Mouse (Mus musculus) limb, embryonic 15.5 days (tissue): ENCODE data around the gene Bag5. TPM values are rescaled to one million over a fixed set of nuclear protein-coding genes. Genes with fewer than 3 reads are reported as not detected.

Experiments used
- ATAC-seq: fragments of 200-750 bp; cut with Nextera tagmentation; 2 replicates; pipeline ENCODE4 v1.8.0; 2017; ENCODE audit warnings: low read depth, moderate TSS enrichment; ENCODE audit not compliant: insufficient number of reproducible peaks, low FRiP score, low TSS enrichment
- H3K27ac ChIP-seq: fragments of 300-500 bp; sonication (generic); 2 replicates; pipeline ENCODE4 v1.5.1; 2015; ENCODE audit warnings: moderate library complexity, mild to moderate bottlenecking, inconsistent platforms
- H3K27me3 ChIP-seq: fragments of 300-500 bp; sonication (generic); 2 replicates; pipeline ENCODE4 v1.6.1; 2015; ENCODE audit warnings: inconsistent platforms
- H3K36me3 ChIP-seq: fragments of 300-500 bp; sonication (generic); 2 replicates; pipeline ENCODE4 v1.6.1; 2015; ENCODE audit warnings: inconsistent platforms
- H3K4me1 ChIP-seq: fragments of 300-500 bp; sonication (generic); 2 replicates; pipeline ENCODE4 v1.6.1; 2015; ENCODE audit warnings: inconsistent platforms
- H3K4me2 ChIP-seq: fragments of 300-500 bp; sonication (generic); 2 replicates; pipeline ENCODE4 v1.6.1; 2015; ENCODE audit warnings: mild to moderate bottlenecking, inconsistent platforms
- H3K4me3 ChIP-seq: fragments of 300-500 bp; sonication (generic); 2 replicates; pipeline ENCODE4 v1.5.1; 2015; ENCODE audit warnings: mild to moderate bottlenecking, inconsistent platforms
- H3K9ac ChIP-seq: fragments of 300-500 bp; sonication (generic); 2 replicates; pipeline ENCODE4 v1.6.1; 2015; ENCODE audit warnings: inconsistent platforms
- H3K9me3 ChIP-seq: fragments of 300-500 bp; sonication (generic); 2 replicates; pipeline ENCODE4 v1.6.1; 2016; ENCODE audit warnings: inconsistent platforms
- WGBS: fragments of 180-500 bp; shearing (Covaris S2); methylation state at CpG from one replicate; pipeline ENCODE4 v1.1.7; 2015; 5-methylcytosine and 5-hydroxymethylcytosine counted together
- polyA plus RNA-seq: library from polyadenylated mRNA; unstranded; fragments of >200 nt; fragmentation: Nextera tagmentation; extraction: Ambion mirVana; gene quantifications from 2 replicates; pipeline ENCODE4 v1.2.1, GENCODE M21; 2015

The Bag5 gene
- 69.4 and 71.2 TPM in 2 replicates for polyA plus RNA-seq

DNA sequence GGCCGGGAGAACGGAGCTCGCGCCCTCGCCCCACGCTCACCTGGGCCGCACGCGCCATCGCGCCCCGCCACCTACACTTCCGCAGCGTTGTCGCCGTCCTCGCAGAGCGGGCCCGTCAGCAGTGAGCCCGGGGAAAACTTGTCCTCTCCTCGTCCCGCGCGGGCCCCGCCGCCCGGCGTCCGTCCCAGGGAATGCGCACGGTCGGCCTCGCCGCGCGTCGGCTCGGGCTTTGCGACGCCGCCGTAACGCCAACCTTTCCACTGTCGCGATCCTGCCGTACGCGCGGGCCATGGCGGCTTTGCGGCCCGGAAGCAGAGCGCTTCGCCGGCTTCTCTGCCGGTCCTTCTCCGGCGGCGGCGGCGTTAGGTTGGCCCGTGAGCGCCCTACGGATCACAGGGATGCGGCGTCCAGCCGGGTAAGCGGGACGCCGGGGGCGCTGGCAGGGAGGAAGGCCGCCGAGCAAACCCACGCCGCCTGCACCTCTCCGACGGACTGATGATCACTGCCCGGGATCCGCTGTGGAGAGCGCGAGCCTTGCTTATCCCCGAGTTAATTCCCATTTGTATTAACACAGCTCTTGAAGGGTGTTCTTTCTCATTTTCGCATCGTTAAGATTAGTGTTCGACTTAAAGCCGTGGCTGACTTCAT lies at the start of gene Bag5, which contains the start of gene Apopt1:
TSS of gene Bag5 (minus strand) at position 254 of the 648 bp plus-strand sequence.
TSS of gene Apopt1 (plus strand) at position 258 of the 648 bp plus-strand sequence.
- under 1% methylated on average over 65 of the region's 86 CpGs for WGBS

DNA sequence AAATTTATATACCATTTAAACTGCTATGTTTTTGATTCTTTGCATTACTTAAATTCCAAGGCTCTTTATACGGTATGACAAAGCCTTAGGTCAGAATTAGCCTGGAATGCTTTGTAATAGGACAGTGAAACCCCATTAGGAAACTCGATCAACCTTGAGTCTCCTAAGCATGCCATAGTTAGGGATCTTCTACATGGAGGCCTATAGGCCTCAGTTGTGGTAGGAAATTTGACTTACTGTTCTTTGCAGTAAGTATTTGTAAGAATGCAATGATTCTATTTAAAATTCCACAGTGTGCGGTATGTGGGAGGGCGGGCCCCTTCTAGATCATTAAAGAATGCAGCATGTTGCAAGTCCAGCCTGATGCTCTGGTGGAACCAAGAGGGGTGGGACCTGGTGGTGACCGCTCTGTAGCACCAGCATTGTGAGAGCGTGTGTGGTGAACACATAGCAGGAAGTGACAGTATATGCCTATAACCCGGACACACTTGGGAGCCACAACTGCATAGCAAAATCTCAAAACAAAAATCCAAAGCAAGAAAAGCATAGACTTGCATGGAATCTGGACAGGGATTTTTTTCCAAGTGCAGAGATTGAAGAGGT lies 47.4 kb upstream of the Bag5 start:
- Histone ChIP-seq H3K27me3 (no peaks in the 10 kb centered on the region), H3K9ac (0 out of 2 replicates have a peak overlapping the region, but pooled peaks have one; percentile 2), H3K27ac (peak overlapping the region; percentile 90; the same call in 1 of the 2 replicates), H3K36me3 (peaks cover 10% of the 10 kb centered on the region), H3K9me3 (no peaks in the 10 kb centered on the region), H3K4me2 (peak overlapping the region; percentile 94), H3K4me1 (peaks cover 36% of the 10 kb centered on the region), H3K4me3 (peak overlapping the region; percentile 91)
- WGBS, result 53% methylated on average over 7 of the region's 7 CpGs
- ATAC-seq, result no peak

More for the DNA sequence above, at the start of gene Bag5, which contains the start of gene Apopt1:
- Histone ChIP-seq H3K27me3 (no peaks in the 10 kb centered on the region), H3K9ac (peak within 1 kb of the TSS; percentile 100), H3K36me3 (peaks cover 38% of the 10 kb centered on the region), H3K9me3 (no peaks in the 10 kb centered on the region), H3K4me3 (peak within 1 kb of the TSS; percentile 100), H3K27ac (peak within 1 kb of the TSS; percentile 90), H3K4me1 (peaks cover 23% of the 10 kb centered on the region), H3K4me2 (peak within 1 kb of the TSS; percentile 63)
- peak; percentile 92 for ATAC-seq

DNA sequence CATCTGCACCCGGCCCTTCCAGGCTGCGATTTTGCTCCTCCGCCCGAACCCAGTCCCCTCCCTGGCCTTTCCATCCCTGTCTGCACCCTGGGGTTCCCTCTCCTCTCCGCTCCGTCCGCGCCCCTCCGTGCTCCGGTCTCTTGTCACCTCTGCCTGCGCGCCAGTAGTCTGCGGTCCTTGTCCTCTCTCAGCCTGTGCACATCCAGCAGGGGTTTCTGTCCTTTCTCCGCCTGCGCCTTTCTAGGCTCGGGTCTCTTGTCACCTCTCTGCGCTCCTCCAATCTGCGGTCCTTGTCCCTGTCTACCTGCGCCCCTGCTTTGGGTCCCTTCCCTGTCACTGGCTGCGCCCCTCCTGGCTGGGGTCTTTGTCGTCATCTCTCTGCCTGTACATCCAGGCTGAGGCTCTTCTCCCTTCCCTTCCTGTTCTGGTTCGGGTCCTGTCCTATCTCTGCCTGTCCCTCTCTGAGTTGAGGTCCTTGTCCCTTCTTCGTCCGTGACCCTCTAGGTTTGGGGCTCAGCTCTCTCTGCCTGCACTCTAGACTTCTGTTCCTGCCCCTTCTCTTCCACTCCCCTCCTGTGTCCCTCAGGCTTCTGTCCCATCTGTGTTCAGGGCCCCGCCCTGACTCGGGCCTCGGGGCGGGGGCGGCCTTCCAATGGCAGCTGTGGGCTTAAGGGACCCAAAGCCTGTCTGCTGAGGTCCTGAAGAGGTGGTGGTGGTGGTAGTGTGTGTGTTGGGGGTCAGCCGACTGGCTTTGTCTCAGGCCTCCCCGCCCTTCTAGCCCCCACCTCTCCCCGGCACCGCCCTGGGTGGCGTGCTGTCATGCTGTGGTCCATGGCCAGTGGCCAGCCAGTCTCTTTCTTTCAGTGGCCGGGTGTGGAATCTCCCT lies 46.4 kb upstream of the Bag5 start:
- Histone ChIP-seq H3K4me3 (peak overlapping the region; percentile 91), H3K27ac (peak overlapping the region; percentile 90), H3K4me1 (peaks cover 36% of the 10 kb centered on the region), H3K27me3 (no peaks in the 10 kb centered on the region), H3K36me3 (peaks cover 10% of the 10 kb centered on the region), H3K4me2 (peak overlapping the region; percentile 94), H3K9ac (peak overlapping the region; percentile 87), H3K9me3 (no peaks in the 10 kb centered on the region)
- under 1% methylated on average over 35 of the region's 35 CpGs for WGBS
- 0 out of 2 replicates have a peak, but pooled peaks have one; percentile 38 for ATAC-seq

DNA sequence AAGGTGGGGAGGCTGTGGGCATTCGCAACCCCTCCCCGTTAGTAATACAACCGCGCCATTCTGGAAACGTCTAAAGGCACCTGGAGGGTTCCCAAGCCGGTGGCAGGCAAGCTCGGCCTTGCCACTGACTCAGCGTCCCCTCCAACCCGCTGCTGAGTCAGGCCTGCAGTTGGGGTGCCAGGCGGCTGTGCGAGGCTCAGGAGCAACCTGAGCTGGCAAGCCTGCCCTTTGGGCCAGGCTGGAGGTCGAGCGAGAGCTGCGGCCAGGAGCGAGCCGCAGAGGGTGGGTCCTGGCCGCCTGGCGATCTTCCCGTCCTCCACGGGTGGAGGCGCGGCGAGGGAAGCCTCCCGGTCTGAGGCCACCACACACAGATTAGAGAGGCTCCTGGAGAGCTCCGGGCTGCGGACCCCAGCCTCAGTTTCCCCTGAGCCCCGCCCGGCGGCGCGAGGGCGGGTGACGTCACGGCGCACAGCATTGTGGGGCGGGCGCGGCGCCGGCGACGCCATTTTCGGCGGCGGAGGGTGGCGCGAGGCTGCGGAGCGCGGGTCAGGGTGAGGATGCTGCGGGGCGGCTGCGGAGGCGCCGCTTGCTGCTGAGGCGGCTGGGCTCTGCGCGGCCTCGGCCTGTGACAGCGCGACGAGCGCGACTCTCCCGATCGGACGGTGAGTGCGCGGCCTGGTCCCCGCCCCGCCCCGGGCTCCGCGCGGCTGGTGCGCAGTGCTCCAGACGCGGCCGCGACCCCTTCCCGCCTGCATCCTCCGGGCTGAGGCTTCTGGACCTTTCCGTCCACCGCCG lies 45.5 kb upstream of the Bag5 start, which contains the start of gene Klc1:
TSS of gene Klc1 (plus strand) at position 469 of the 795 bp plus-strand sequence.
- Histone ChIP-seq H3K36me3 (peaks cover 10% of the 10 kb centered on the region), H3K27me3 (no peaks in the 10 kb centered on the region), H3K4me2 (peak within 1 kb of the TSS; percentile 94), H3K9me3 (no peaks in the 10 kb centered on the region), H3K4me1 (peaks cover 36% of the 10 kb centered on the region), H3K4me3 (peak within 1 kb of the TSS; percentile 91), H3K27ac (peak within 1 kb of the TSS; percentile 90), H3K9ac (peak within 1 kb of the TSS; percentile 87)
- under 1% methylated on average over 80 of the region's 85 CpGs for WGBS
- peak; percentile 37; the same call in 1 of the 2 replicates for ATAC-seq

DNA sequence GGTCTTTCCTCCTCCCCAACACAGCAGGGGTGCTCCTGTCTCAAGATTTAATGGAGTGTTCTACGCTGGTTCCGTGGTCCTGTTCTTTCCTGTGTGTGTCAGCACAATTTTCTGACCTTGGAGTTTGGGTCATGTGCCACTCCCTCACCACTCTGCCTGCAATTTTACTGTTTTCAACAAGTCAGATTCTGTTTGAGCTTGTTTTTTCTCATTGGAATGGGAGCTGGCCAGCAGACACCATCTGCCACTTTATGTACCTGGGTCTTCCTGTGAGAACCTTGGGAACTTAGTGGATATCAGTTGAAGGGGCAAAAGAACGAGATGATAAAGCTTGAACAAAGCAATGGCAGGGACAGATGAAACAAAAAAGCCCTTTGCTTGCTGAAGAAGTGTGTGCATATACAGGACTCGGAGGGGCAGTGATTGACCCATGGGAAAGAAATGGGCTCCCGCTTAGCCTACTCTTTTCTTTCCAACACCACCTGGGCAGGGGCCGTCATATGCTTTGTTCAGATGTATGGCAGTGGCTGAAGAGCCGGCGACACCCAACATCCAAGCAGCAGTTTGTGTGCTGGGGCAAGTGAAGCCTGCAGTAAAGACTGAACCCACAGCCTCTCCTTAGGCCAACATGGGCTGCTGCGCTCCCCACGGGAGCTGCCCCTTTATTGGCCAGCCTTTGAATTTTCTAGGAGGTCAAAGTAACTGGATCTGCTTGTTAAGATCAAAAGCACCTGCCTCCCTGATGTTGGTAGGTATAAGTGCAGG lies 44.7 kb upstream of the Bag5 start:
- Histone ChIP-seq H3K4me1 (peaks cover 41% of the 10 kb centered on the region), H3K9me3 (no peaks in the 10 kb centered on the region), H3K4me2 (peak overlapping the region; percentile 94), H3K27me3 (no peaks in the 10 kb centered on the region), H3K9ac (peak overlapping the region; percentile 87), H3K4me3 (peak overlapping the region; percentile 91), H3K27ac (no peak overlapping the region; the same call in 1 of the 2 replicates), H3K36me3 (peaks cover 1% of the 10 kb centered on the region; the same call in 1 of the 2 replicates)
- 39% methylated on average over 10 of the region's 10 CpGs for WGBS
- ATAC-seq, result no peak

DNA sequence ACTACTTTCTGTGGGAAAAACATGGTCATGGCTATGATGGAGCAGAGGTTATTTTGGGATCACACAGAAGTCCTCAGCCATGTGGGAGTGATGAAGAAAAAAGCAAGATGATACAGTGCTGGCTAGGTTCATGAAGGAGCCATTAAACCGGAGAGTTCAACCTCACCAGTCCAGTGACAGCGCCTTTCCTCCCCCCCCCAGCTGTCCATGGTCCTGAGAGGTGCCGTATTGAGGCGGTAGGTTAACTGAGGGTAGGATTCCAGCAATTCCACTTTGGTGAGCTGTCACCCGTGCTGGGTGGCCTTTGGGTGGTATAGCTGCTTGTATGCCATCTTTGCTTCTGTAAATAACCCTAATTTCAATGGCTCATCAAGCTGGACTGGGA lies 43.6 kb upstream of the Bag5 start:
- 44% methylated on average over 5 of the region's 5 CpGs for WGBS
- Histone ChIP-seq H3K36me3 (no peaks in the 10 kb centered on the region), H3K9me3 (no peaks in the 10 kb centered on the region), H3K27me3 (no peaks in the 10 kb centered on the region), H3K4me2 (no peak overlapping the region), H3K9ac (no peak overlapping the region), H3K27ac (no peak overlapping the region), H3K4me3 (no peak overlapping the region), H3K4me1 (peaks cover 34% of the 10 kb centered on the region)
- ATAC-seq, result no peak

DNA sequence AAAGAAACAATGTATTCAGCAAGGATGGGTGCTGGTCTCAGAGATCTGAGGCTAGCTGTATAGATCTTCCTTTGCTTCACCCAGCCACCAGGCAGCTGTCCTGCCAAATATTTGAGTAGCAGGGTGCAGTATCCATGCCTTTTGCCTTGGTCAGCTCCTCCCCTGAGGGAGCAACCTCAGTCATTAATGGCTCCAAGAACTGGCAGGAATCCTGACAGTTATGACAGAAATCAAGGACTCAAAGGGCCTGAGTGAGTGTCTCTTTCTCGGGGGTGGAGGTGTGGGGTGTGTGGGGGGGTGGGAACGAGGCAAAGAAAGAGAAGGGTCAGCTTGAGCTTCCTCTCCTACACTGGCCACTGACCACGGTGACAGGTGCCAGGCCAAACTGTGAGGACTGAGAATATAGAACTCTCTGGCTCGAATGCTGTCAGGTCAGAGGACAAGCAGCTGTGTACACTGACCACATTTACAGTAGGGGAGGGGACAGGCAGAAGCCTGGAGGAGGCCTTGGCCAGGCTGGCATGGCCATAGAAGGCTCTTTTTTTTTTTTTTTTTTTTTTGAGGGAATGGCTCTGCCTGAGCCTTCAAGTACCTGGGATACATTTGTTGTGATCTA lies 43.1 kb upstream of the Bag5 start:
- Histone ChIP-seq H3K9me3 (no peaks in the 10 kb centered on the region), H3K27ac (no peak overlapping the region), H3K36me3 (no peaks in the 10 kb centered on the region), H3K4me3 (no peak overlapping the region), H3K4me2 (no peak overlapping the region), H3K27me3 (no peaks in the 10 kb centered on the region), H3K9ac (no peak overlapping the region), H3K4me1 (peaks cover 32% of the 10 kb centered on the region)
- WGBS, result 61% methylated on average over 4 of the region's 4 CpGs
- no peak for ATAC-seq

DNA sequence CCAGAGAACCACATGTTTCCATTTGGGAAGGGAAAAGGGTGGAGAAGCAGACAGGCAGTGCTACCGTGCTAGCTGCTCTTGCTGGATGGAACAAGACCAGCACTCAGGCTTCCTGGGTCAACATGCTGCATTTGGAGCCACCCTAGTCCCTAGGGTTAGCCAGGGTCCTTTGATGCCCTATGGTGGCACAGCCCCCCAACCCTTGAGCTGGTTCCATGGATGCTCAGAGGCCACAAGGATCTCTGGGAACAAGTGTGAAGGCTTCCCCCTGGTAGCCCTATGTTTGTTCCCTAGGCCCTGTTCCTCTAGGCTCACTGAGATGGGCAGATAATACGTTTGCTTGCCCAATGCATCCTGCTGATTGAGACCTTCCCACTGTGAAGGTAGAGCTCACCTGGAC lies 42.2 kb upstream of the Bag5 start:
- Histone ChIP-seq H3K4me2 (no peak overlapping the region), H3K9ac (no peak overlapping the region), H3K36me3 (no peaks in the 10 kb centered on the region), H3K4me3 (no peak overlapping the region), H3K4me1 (peaks cover 24% of the 10 kb centered on the region), H3K9me3 (no peaks in the 10 kb centered on the region), H3K27ac (no peak overlapping the region), H3K27me3 (no peaks in the 10 kb centered on the region)
- ATAC-seq, result no peak
- WGBS, result 60% methylated on average over 2 of the region's 2 CpGs

DNA sequence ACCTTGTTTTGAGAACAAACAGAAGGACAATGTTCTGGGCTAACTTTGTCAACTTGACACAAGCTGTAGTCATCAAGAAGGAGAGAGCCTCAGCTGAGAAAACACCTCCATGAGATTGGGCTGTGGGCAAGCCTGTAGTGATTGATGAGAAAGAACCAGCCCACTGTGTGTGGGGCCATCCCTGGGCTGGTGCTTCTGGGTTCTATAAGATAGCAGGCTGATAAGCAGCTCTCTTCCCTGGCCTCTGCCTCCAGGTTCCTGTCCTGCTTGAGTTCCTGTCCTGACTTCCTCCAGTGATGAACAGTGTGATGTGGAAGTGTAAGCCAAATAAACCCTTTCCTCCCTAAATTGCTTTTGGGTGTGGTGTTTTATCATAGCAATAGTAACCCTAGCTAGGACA lies 41.7 kb upstream of the Bag5 start:
- Histone ChIP-seq H3K36me3 (no peaks in the 10 kb centered on the region), H3K4me1 (peaks cover 19% of the 10 kb centered on the region), H3K9ac (no peak overlapping the region), H3K27ac (no peak overlapping the region), H3K4me2 (no peak overlapping the region), H3K27me3 (no peaks in the 10 kb centered on the region), H3K9me3 (no peaks in the 10 kb centered on the region), H3K4me3 (no peak overlapping the region)
- ATAC-seq, result no peak

DNA sequence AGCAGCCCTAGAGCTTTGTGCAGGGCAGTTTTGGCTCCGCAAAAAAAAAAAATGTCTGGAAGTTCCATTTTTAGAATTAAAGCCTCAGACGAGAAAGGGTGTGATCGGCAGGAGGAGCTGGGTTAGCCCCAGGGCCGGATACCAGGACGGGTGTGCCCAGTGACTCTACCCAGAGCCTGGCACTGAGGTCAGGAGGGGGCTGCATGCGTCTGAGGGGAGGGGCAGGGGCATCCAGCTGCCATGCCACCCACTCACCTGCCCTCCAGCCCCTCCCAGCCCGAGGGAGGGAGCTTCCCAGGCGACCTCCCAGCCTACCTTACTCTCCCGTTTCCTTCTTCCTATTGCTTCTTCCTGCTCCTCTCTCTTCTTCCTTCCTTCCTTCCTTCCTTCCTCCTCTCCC lies 40.3 kb upstream of the Bag5 start:
- Histone ChIP-seq H3K9ac (no peak overlapping the region), H3K4me1 (peaks cover 14% of the 10 kb centered on the region), H3K9me3 (no peaks in the 10 kb centered on the region), H3K27me3 (no peaks in the 10 kb centered on the region), H3K36me3 (no peaks in the 10 kb centered on the region), H3K4me2 (no peak overlapping the region), H3K4me3 (no peak overlapping the region), H3K27ac (peak overlapping the region; percentile 47; the same call in 1 of the 2 replicates)
- WGBS, result 37% methylated on average over 9 of the region's 9 CpGs
- ATAC-seq, result no peak
